Mouse (Mus musculus): ENCODE measurements around the gene Cd300lb. TPM values are rescaled to one million over a fixed set of nuclear protein-coding genes. Genes with fewer than 3 reads are reported as not detected.

The Cd300lb gene
- polyA plus RNA-seq, 1 experiment from 2014 or later: 0.21 TPM

Other genes starting within 250 kb of the Cd300lb start
- gene Dnaic2, start 207.0 kb downstream of the Cd300lb start, polyA plus RNA-seq (2015; fragmentation: Nextera tagmentation; extraction: Ambion mirVana): 3.4 and 3.9 TPM in 2 replicates
- 0.29 and 0.40 TPM in 2 replicates for gene Kif19a, start 169.0 kb downstream of the Cd300lb start, polyA plus RNA-seq (2015; fragmentation: Nextera tagmentation; extraction: Ambion mirVana)
- 0.71 and 1.1 TPM in 2 replicates for gene Btbd17, start 138.4 kb downstream of the Cd300lb start, polyA plus RNA-seq (2015; fragmentation: Nextera tagmentation; extraction: Ambion mirVana)
- gene Gpr142, start 135.5 kb downstream of the Cd300lb start, polyA plus RNA-seq (2015; fragmentation: Nextera tagmentation; extraction: Ambion mirVana): not detected in 2 replicates
- gene Gprc5c, start 83.2 kb downstream of the Cd300lb start, polyA plus RNA-seq (2015; fragmentation: Nextera tagmentation; extraction: Ambion mirVana): 35.4 and 36.1 TPM in 2 replicates
- gene Cd300a, start 44.3 kb downstream of the Cd300lb start, polyA plus RNA-seq (2015; fragmentation: Nextera tagmentation; extraction: Ambion mirVana): 1.2 and 1.4 TPM in 2 replicates
- not detected in 2 replicates for gene Cd300c, start 34.8 kb upstream of the Cd300lb start, polyA plus RNA-seq (2015; fragmentation: Nextera tagmentation; extraction: Ambion mirVana)
- 0.10 and 0.17 TPM in 2 replicates for gene Cd300ld, start 55.5 kb upstream of the Cd300lb start, polyA plus RNA-seq (2015; fragmentation: Nextera tagmentation; extraction: Ambion mirVana)
- gene Cd300c2, start 67.5 kb upstream of the Cd300lb start, polyA plus RNA-seq (2015; fragmentation: Nextera tagmentation; extraction: Ambion mirVana): 2.8 and 2.9 TPM in 2 replicates
- gene Cd300ld2, start 81.8 kb upstream of the Cd300lb start, polyA plus RNA-seq (2015; fragmentation: Nextera tagmentation; extraction: Ambion mirVana): not detected in 2 replicates
- not detected in 2 replicates for gene Cd300ld4, start 92.6 kb upstream of the Cd300lb start, polyA plus RNA-seq (2015; fragmentation: Nextera tagmentation; extraction: Ambion mirVana)
- not detected in 2 replicates for gene Cd300ld5, start 103.4 kb upstream of the Cd300lb start, polyA plus RNA-seq (2015; fragmentation: Nextera tagmentation; extraction: Ambion mirVana)
- gene Cd300ld3, start 114.0 kb upstream of the Cd300lb start, polyA plus RNA-seq (2015; fragmentation: Nextera tagmentation; extraction: Ambion mirVana): not detected in 2 replicates
- 0.06 TPM in 1 of 2 replicates, not detected in the other for gene Cd300e, start 127.8 kb upstream of the Cd300lb start, polyA plus RNA-seq (2015; fragmentation: Nextera tagmentation; extraction: Ambion mirVana)
- 0.81 and 1.7 TPM in 2 replicates for gene Rab37, start 157.0 kb upstream of the Cd300lb start, polyA plus RNA-seq (2015; fragmentation: Nextera tagmentation; extraction: Ambion mirVana)
- gene Cd300lf, start 199.6 kb upstream of the Cd300lb start, polyA plus RNA-seq (2015; fragmentation: Nextera tagmentation; extraction: Ambion mirVana): 1.3 and 1.8 TPM in 2 replicates
- gene Slc9a3r1, start 229.0 kb upstream of the Cd300lb start, polyA plus RNA-seq (2015; fragmentation: Nextera tagmentation; extraction: Ambion mirVana): 55.0 and 58.2 TPM in 2 replicates